Mouse (Mus musculus): ENCODE measurements around the gene Rplp2. TPM values are rescaled to one million over a fixed set of nuclear protein-coding genes. Genes with fewer than 3 reads are reported as not detected.

The Rplp2 gene
- polyA plus RNA-seq, 1 experiment from 2014 or later = 2,062 TPM

GRCm38 (mm10) chr7:141466607-141467148 lies 19.5 kb downstream of the Rplp2 start:
- no peak for DNase-seq (ENCODE audit: low spot score)

GRCm38 (mm10) chr7:141467230-141468030 lies 20.3 kb downstream of the Rplp2 start, which contains the start of gene Cd151:
Gene Cd151 (plus strand): TSS chr7:141467392.
- DNase-seq (ENCODE audit: low spot score) = peak; percentile 60

GRCm38 (mm10) chr7:141468164-141468521 lies 21.0 kb downstream of the Rplp2 start:
- DNase-seq (ENCODE audit: low spot score) = no peak

- peak; percentile 68 for DNase-seq (ENCODE audit: low spot score)
Observed at GRCm38 (mm10) chr7:141468522-141469211, 21.5 kb downstream of the Rplp2 start.

GRCm38 (mm10) chr7:141469352-141469751 lies 22.2 kb downstream of the Rplp2 start:
- DNase-seq (ENCODE audit: low spot score) = no peak

GRCm38 (mm10) chr7:141469901-141470636 lies 22.9 kb downstream of the Rplp2 start:
- DNase-seq (ENCODE audit: low spot score) = no peak

- DNase-seq (ENCODE audit: low spot score) = no peak
Observed at GRCm38 (mm10) chr7:141470637-141470944, 23.4 kb downstream of the Rplp2 start.

- no peak for DNase-seq (ENCODE audit: low spot score)
Observed at GRCm38 (mm10) chr7:141471236-141471635, 24.1 kb downstream of the Rplp2 start.

GRCm38 (mm10) chr7:141472226-141472625 lies 25.1 kb downstream of the Rplp2 start:
- no peak for DNase-seq (ENCODE audit: low spot score)

GRCm38 (mm10) chr7:141472763-141473162 lies 25.6 kb downstream of the Rplp2 start:
- no peak for DNase-seq (ENCODE audit: low spot score)

- DNase-seq (ENCODE audit: low spot score) = no peak
Observed at GRCm38 (mm10) chr7:141474160-141474559, 27.0 kb downstream of the Rplp2 start.

- DNase-seq (ENCODE audit: low spot score) = peak; percentile 89
Observed at GRCm38 (mm10) chr7:141475011-141475804, 28.0 kb downstream of the Rplp2 start, which contains the start of the genes Polr2l and Tspan4. Gene Polr2l (minus strand): TSS chr7:141475132. Gene Tspan4 (plus strand): TSS chr7:141475240.

GRCm38 (mm10) chr7:141475805-141476158 lies 28.6 kb downstream of the Rplp2 start:
- DNase-seq (ENCODE audit: low spot score) = no peak

GRCm38 (mm10) chr7:141476226-141476980 lies 29.2 kb downstream of the Rplp2 start:
- no peak for DNase-seq (ENCODE audit: low spot score)

GRCm38 (mm10) chr7:141476981-141477370 lies 29.8 kb downstream of the Rplp2 start:
- DNase-seq (ENCODE audit: low spot score) = no peak

- no peak for DNase-seq (ENCODE audit: low spot score)
Observed at GRCm38 (mm10) chr7:141477578-141478269, 30.6 kb downstream of the Rplp2 start.

GRCm38 (mm10) chr7:141478270-141478748 lies 31.1 kb downstream of the Rplp2 start:
- DNase-seq (ENCODE audit: low spot score) = no peak

- peak; percentile 87 for DNase-seq (ENCODE audit: low spot score)
Observed at GRCm38 (mm10) chr7:141480842-141481497, 33.8 kb downstream of the Rplp2 start.

Data from thymus, postnatal 0 days (tissue).